Mouse (Mus musculus) E14TG2a.4 (cell line): Measurements from ENCODE around the gene Nfic.

Source experiments
- CTCF ChIP-seq: conservative IDR thresholded peaks from 2 replicates; pipeline ENCODE4 v1.5.1; 2014; ENCODE audit warnings: low read length
- NANOG ChIP-seq: IDR thresholded peaks from 2 replicates; pipeline ENCODE4 v1.6.1; 2014; ENCODE audit warnings: borderline replicate concordance, low read length, mixed read lengths
- POU5F1 ChIP-seq: IDR thresholded peaks from 2 replicates; pipeline ENCODE4 v1.6.1; 2014; ENCODE audit warnings: low read length, borderline replicate concordance

GRCm38 (mm10) chr10:81423476-81424245 lies 31.8 kb downstream of the Nfic start:
- TF ChIP-seq CTCF (no peak), POU5F1 (no peak), NANOG (no peak)
